Mouse (Mus musculus): ENCODE results near the gene Mindy2.
"Not testable (repeated sequence)": the region's sequence is repeated elsewhere in the genome, so short reads cannot be mapped to it uniquely, and the experiment has no call there.

Mindy2 gene

DNA sequence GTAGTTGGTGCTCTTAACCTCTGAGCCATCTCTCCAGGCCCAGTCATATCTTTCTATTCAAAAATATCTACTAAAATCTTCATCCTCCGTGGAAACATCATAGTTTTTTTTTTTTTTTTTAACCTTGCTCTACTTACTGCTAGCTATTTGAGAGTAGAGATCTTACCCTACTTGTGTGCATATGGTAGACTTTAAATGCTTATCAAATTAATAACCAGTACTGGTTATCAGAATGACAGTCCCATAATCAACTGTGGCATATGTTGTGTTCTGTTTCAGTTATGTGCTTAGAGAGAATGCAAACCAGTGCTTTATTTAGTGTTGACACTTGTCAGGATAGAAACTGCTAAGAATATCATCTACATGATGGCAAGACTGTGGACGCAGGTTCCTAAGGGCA, 78.9 kb downstream of the Mindy2 start:
- no peak for DNase-seq (ENCODE audit: low spot score)

DNA sequence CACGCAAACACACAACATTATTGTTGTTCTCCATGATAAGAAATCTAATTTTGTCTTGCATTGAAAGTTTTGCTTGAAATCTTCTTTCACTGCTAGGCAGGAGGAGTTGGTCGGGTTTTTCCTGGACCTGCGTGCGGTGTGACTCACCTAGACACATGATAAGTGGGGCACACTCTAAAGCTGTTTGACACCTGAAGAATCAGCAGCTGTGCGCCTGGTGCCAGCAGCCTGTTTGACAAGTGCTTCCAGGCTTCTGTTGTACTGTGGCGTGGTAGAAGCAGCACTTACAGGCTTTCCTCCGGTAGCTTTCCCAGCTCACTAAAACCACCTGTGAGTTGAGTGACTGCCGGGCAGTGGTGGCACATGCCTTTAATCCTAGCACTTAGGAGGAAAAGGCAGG, 86.6 kb downstream of the Mindy2 start:
- DNase-seq (ENCODE audit: low spot score): no peak

DNA sequence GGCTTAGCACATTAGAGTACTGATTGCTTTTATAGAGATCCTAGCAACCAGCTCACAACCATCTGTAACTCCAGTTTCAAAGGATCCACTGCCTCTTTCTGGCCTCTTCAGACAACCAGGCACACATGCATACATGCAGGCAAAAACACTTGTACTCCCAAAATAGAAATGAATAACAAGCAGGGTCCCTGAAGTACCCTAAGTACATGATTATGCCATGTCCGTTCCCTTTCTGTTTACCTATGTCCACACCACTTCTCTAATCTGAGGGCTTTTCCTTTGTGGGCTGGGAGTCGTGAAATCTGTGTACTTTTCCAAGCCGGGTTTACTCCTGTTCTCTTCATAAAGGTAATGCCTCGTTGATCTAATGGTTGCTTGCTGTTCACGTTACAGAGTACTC, 89.3 kb downstream of the Mindy2 start:
- no peak for DNase-seq (ENCODE audit: low spot score)

DNA sequence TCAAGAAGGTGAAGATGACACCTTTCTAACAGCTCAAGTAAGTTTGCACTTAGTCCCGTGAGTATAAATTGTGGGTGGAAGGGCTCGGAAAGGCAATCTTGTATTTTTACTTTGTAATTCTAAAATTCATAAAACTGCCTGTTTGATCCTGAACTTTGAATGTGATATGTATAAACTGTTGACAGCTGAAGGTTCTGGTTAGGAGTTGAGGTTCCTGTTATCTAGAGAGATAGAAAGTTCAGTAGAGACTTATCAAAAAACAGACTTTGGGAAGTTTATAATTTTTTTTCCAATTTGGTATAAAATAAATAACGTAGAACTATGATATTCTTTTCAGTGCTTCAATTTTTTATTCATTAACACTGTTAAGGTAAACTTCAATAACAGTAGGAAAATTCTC, 94.1 kb downstream of the Mindy2 start:
- DNase-seq (ENCODE audit: low spot score): no peak

DNA sequence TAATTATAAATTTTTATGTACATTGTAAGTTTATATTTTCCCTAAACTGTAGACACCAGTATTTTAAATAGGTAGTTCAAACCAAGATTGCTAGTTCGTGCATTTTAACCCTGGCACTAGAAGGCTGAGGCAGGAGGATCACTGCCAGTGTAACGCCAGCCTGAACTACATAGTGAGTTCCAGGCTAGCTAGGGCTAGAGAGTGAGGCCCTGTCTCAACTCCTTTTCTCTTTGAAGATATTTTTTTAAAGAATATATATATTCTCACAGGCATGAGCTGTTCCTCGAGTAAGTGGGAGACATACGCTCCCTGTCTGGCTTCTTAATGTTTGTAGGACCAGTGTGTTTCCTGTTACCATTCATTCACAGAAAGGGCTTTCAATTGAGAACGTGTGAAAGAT, 100.2 kb downstream of the Mindy2 start:
- no peak for DNase-seq (ENCODE audit: low spot score)

DNA sequence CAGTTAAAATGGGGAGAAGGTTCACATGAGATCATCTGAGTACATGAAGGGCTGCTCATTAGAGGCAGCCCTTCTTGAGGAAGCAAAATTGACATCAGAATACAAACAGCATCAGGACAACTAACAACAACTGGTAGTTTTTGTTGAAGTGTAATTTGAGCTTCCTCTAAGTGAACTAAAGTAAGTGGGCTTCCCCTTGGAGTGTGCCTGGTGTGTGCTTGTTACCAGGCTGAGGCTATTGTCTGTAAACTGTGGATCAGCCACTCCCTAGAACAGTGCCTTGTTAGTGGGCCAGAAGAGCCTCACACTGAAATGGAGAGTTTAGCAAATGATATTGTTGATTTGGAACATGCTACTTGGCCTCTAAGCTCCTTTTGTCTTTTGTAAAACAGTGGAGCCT, 101.5 kb downstream of the Mindy2 start:
- no peak for DNase-seq (ENCODE audit: low spot score)

DNA sequence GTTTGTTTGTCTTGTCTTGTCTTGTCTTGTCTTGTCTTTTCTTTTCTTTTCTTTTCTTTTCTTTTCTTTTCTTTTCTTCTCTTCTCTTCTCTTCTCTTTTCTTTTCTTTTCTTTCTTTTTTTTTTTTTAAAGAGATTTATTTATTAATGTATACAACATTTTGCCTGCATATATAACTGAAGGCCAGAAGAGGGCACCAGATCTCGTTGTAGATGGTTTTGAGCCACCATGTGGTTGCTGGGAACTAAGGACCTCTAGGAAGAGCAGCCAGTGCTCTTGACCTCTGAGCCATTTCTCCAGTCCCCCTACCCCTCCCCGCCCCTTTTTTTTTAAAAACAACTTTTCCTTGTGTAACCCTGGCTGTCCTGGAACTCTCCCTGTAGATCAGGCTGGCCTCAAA, 104.7 kb downstream of the Mindy2 start:
- DNase-seq (ENCODE audit: low spot score): not testable (repeated sequence)

DNA sequence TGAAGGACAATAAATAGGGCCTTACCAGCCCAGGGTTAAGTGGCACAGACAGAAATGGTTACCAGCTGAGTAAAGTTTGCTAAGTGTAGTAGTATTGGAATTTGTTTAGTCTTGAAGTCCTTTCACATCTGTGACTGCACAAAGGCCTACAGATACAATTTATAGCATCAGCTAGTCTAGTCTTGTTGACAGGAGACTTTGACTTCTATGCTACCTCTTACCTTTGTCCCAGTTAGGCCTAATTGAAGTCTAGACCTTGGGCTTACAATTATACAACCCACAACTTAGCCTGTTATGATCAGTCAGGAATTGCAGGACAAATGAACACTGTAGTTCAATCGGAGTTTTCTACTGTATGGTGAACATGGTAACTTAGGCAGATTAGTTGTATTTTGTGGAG, 105.5 kb downstream of the Mindy2 start:
- DNase-seq (ENCODE audit: low spot score): no peak
